Mouse (Mus musculus) ES-Bruce4 (cell line): ENCODE measurements around the gene Tmem150b.

Experiments used
- CTCF ChIP-seq: IDR thresholded peaks from one replicate; pipeline ENCODE4 v1.8.1; 2011; ENCODE audit warnings: low read depth, low read length
- EP300 ChIP-seq: IDR thresholded peaks from 2 replicates; pipeline ENCODE4 v1.6.1; 2011; ENCODE audit warnings: low read depth, low read length; ENCODE audit not compliant: insufficient read depth
- POLR2A ChIP-seq: IDR thresholded peaks from one replicate; pipeline ENCODE4 v1.8.1; 2011; ENCODE audit warnings: low read length; ENCODE audit not compliant: insufficient read depth

DNA sequence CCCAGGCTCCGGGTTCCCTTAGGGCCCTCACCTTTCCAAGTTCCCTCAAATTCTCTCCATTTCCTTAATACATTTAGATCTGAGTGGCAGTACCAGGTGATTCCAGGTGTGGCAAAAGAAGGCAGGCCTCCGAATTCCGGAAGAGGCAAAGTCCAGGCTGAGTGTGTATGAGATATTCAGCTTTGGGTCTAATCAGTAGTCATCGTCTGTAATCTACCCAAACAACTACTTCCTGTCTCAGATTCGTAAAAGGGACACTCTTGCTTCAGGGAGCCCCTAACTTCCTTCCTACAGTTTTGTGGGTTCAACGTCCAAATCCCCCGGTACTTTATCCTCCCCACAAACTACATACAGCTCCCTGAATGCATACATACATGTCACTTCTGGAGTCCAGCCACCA is at the start of gene Tmem150b:
- no peak for TF ChIP-seq CTCF
- TF ChIP-seq POLR2A, result no peak
- TF ChIP-seq EP300, result no peak
